Mouse (Mus musculus) mouse trophoblast stem cell (cell line): ENCODE data around the gene Rps27rt.
"Not testable (repeated sequence)": the region's sequence is repeated elsewhere in the genome, so short reads cannot be mapped to it uniquely, and the experiment has no call there.

Source experiments
- in situ Hi-C, 2 experiments: fragments of 300-500 bp; cut with MseI, MboI; formaldehyde crosslinking; loops; 2 replicates in 1 of 2; 3 replicates in 1 of 2; pipeline ENCODE4 v1.15.1; 2025

Gene Rps27rt

GRCm38 (mm10) chr9:114985741-114986140 lies 3.2 kb upstream of the Rps27rt start:
- in situ Hi-C loops: no loop called here

- in situ Hi-C loops: no loop called here
These were observed 2.6 kb downstream of the Rps27rt start for GRCm38 (mm10) chr9:114979969-114980368.

- in situ Hi-C loops: no loop called here
These were observed 4.0 kb downstream of the Rps27rt start, which contains the start of gene Osbpl10 for GRCm38 (mm10) chr9:114978281-114979111. TSS of gene Osbpl10 (plus strand) at chr9:114978569.

- in situ Hi-C loops: no loop called here
These were observed 4.9 kb downstream of the Rps27rt start for GRCm38 (mm10) chr9:114977461-114978280.

GRCm38 (mm10) chr9:114966286-114966685 lies 16.3 kb downstream of the Rps27rt start:
- in situ Hi-C loops: not testable (repeated sequence)

- in situ Hi-C loops: no loop called here
These were observed 18.4 kb downstream of the Rps27rt start for GRCm38 (mm10) chr9:114964093-114964492.

- in situ Hi-C loops: no loop called here
These were observed 21.7 kb downstream of the Rps27rt start for GRCm38 (mm10) chr9:114960844-114961243.

- in situ Hi-C loops: no loop called here
These were observed 22.3 kb downstream of the Rps27rt start for GRCm38 (mm10) chr9:114960043-114960789.

GRCm38 (mm10) chr9:114956945-114957344 lies 25.6 kb downstream of the Rps27rt start:
- in situ Hi-C loops: no loop called here

- in situ Hi-C loops: no loop called here
These were observed 27.2 kb downstream of the Rps27rt start for GRCm38 (mm10) chr9:114955340-114955739.

- in situ Hi-C loops: no loop called here
These were observed 29.7 kb downstream of the Rps27rt start for GRCm38 (mm10) chr9:114952866-114953265.

- in situ Hi-C loops: no loop called here
These were observed 34.1 kb downstream of the Rps27rt start for GRCm38 (mm10) chr9:114948395-114948794.

GRCm38 (mm10) chr9:114945576-114945975 lies 37.0 kb downstream of the Rps27rt start:
- in situ Hi-C loops: no loop called here

- in situ Hi-C loops: no loop called here
These were observed 37.9 kb downstream of the Rps27rt start for GRCm38 (mm10) chr9:114944642-114945041.

- in situ Hi-C loops: no loop called here
These were observed 45.9 kb downstream of the Rps27rt start for GRCm38 (mm10) chr9:114936687-114937086.

GRCm38 (mm10) chr9:114935321-114935720 lies 47.2 kb downstream of the Rps27rt start:
- in situ Hi-C loops: no loop called here

- in situ Hi-C loops: no loop called here
These were observed 48.3 kb downstream of the Rps27rt start for GRCm38 (mm10) chr9:114934231-114934630.

- in situ Hi-C loops: no loop called here
These were observed 48.8 kb downstream of the Rps27rt start, which contains the start of gene Gpd1l for GRCm38 (mm10) chr9:114933723-114934171. TSS of gene Gpd1l (minus strand) at chr9:114933987.

GRCm38 (mm10) chr9:114933037-114933722 lies 49.4 kb downstream of the Rps27rt start:
- in situ Hi-C loops: no loop called here

GRCm38 (mm10) chr9:114932607-114933006 lies 49.9 kb downstream of the Rps27rt start:
- in situ Hi-C loops: no loop called here
